Mouse (Mus musculus): ENCODE measurements around the gene Hif3a.
"Not testable (repeated sequence)": the region's sequence is repeated elsewhere in the genome, so short reads cannot be mapped to it uniquely, and the experiment has no call there.

DNA sequence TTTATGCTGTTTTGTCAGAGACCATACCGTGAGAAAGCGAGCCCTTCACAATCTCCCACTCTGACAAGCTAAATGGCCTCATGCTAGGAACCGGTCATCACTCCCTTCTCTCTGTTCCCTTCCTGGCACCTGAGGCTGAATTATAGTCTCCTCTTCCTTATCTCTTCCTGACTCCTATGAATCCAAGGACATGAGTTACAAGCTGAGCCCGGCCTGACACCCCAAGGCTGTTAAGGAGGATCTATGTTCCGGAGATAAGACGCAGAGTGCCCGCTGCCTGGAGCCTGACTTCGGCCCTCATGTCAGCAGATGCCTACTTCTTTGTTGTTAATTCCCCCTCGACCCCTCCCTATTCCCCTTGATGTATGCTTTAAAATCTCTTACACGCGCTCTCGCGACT is 39.4 kb upstream of the Hif3a start:
- TF ChIP-seq CTCF (IDR thresholded peaks at IDR 0.05; ENCODE audit: extremely low read depth, insufficient read length, insufficient replicate concordance, low read depth, low read length); POLR2A (IDR thresholded peaks at IDR 0.05; ENCODE audit: low read depth, low read length): not testable (repeated sequence)

All from small intestine, adult 2 months (tissue).